Mouse (Mus musculus) heart, embryonic 12.5 days (tissue): ENCODE measurements around the gene Mmrn1. TPM values are rescaled to one million over a fixed set of nuclear protein-coding genes. Genes with fewer than 3 reads are reported as not detected.

Experiments
- ATAC-seq: fragments of 200-750 bp; cut with Nextera tagmentation; 2 replicates; pipeline ENCODE4 v1.8.0; 2017; ENCODE audit warnings: moderate TSS enrichment, moderate library complexity; ENCODE audit not compliant: insufficient number of reproducible peaks, low FRiP score
- H3K27ac ChIP-seq: fragments of 300-500 bp; sonication (generic); 2 replicates; pipeline ENCODE4 v1.5.1; 2016; ENCODE audit warnings: mild to moderate bottlenecking, moderate library complexity; ENCODE audit not compliant: poor library complexity, severe bottlenecking
- H3K27me3 ChIP-seq: fragments of 300-500 bp; sonication (generic); replicated peaks from 2 replicates; pipeline ENCODE4 v1.6.1; 2016; ENCODE audit warnings: mild to moderate bottlenecking, moderate library complexity
- H3K36me3 ChIP-seq: fragments of 300-500 bp; sonication (generic); 2 replicates; pipeline ENCODE4 v1.6.1; 2016; ENCODE audit warnings: mild to moderate bottlenecking, moderate library complexity
- H3K4me1 ChIP-seq: fragments of 300-500 bp; sonication (generic); replicated peaks from 2 replicates; pipeline ENCODE4 v1.6.1; 2016; ENCODE audit warnings: mild to moderate bottlenecking
- H3K4me2 ChIP-seq: fragments of 300-500 bp; sonication (generic); 2 replicates; pipeline ENCODE4 v1.6.1; 2016; ENCODE audit warnings: mild to moderate bottlenecking, moderate library complexity
- H3K4me3 ChIP-seq: fragments of 300-500 bp; sonication (generic); 2 replicates; pipeline ENCODE4 v1.5.1; 2016; ENCODE audit warnings: mild to moderate bottlenecking
- H3K9ac ChIP-seq: fragments of 300-500 bp; sonication (generic); 2 replicates; pipeline ENCODE4 v1.6.1; 2016; ENCODE audit warnings: mild to moderate bottlenecking, moderate library complexity
- H3K9me3 ChIP-seq: fragments of 300-500 bp; sonication (generic); replicated peaks from 2 replicates; pipeline ENCODE4 v1.6.1; 2016; ENCODE audit warnings: mild to moderate bottlenecking, moderate library complexity
- WGBS: fragments of 180-500 bp; shearing (Covaris S2); methylation state at CpG from one replicate; pipeline ENCODE4 v1.1.7; 2016; 5-methylcytosine and 5-hydroxymethylcytosine counted together
- polyA plus RNA-seq: library from polyadenylated mRNA; unstranded; fragments of >200 nt; fragmentation: Nextera tagmentation; extraction: Ambion mirVana; gene quantifications from 2 replicates; pipeline ENCODE4 v1.2.1, GENCODE M21; 2016

Gene Mmrn1
- polyA plus RNA-seq, 1 experiment from 2014 or later = 3.0 TPM

- H3K4me2 ChIP-seq = no peak overlapping the region
- no peaks in the 10 kb centered on the region for H3K9me3 ChIP-seq
- WGBS = 78% methylated on average over 2 of the region's 2 CpGs
- H3K27me3 ChIP-seq = no peaks in the 10 kb centered on the region
- no peaks in the 10 kb centered on the region for H3K36me3 ChIP-seq
- no peak overlapping the region for H3K4me3 ChIP-seq
- no peak overlapping the region for H3K9ac ChIP-seq
- no peak overlapping the region for H3K27ac ChIP-seq
- no peaks in the 10 kb centered on the region for H3K4me1 ChIP-seq
- ATAC-seq = no peak
Observed at GRCm38 (mm10) chr6:60962668-60963067, 37.9 kb downstream of the Mmrn1 start.

GRCm38 (mm10) chr6:60963726-60964125 lies 39.0 kb downstream of the Mmrn1 start:
- Histone ChIP-seq H3K4me3 (no peak overlapping the region), H3K4me1 (no peaks in the 10 kb centered on the region), H3K9ac (no peak overlapping the region), H3K36me3 (no peaks in the 10 kb centered on the region), H3K9me3 (no peaks in the 10 kb centered on the region), H3K4me2 (no peak overlapping the region), H3K27ac (no peak overlapping the region), H3K27me3 (no peaks in the 10 kb centered on the region)
- no peak for ATAC-seq
- WGBS = 40% methylated on average over 1 of the region's 1 CpGs

GRCm38 (mm10) chr6:60966931-60967330 lies 42.2 kb downstream of the Mmrn1 start:
- WGBS = 80% methylated on average over 4 of the region's 4 CpGs
- H3K4me3 ChIP-seq = no peak overlapping the region
- H3K36me3 ChIP-seq = no peaks in the 10 kb centered on the region
- H3K27me3 ChIP-seq = no peaks in the 10 kb centered on the region
- no peak overlapping the region for H3K4me2 ChIP-seq
- no peak overlapping the region for H3K27ac ChIP-seq
- no peaks in the 10 kb centered on the region for H3K4me1 ChIP-seq
- H3K9ac ChIP-seq = no peak overlapping the region
- no peaks in the 10 kb centered on the region for H3K9me3 ChIP-seq
- ATAC-seq = no peak

GRCm38 (mm10) chr6:60969407-60969806 lies 44.6 kb downstream of the Mmrn1 start:
- no peak overlapping the region for H3K9ac ChIP-seq
- H3K4me3 ChIP-seq = no peak overlapping the region
- H3K4me1 ChIP-seq = no peaks in the 10 kb centered on the region
- WGBS = 60% methylated on average over 6 of the region's 6 CpGs
- ATAC-seq = no peak
- no peak overlapping the region for H3K4me2 ChIP-seq
- H3K36me3 ChIP-seq = no peaks in the 10 kb centered on the region
- H3K9me3 ChIP-seq = no peaks in the 10 kb centered on the region
- H3K27ac ChIP-seq = no peak overlapping the region
- no peaks in the 10 kb centered on the region for H3K27me3 ChIP-seq

- ATAC-seq = no peak
- Histone ChIP-seq H3K9me3 (no peaks in the 10 kb centered on the region), H3K27ac (no peak overlapping the region), H3K36me3 (no peaks in the 10 kb centered on the region), H3K4me2 (no peak overlapping the region), H3K4me3 (no peak overlapping the region), H3K9ac (no peak overlapping the region), H3K27me3 (no peaks in the 10 kb centered on the region), H3K4me1 (no peaks in the 10 kb centered on the region)
- 59% methylated on average over 2 of the region's 2 CpGs for WGBS
Observed at GRCm38 (mm10) chr6:60970811-60971210, 46.0 kb downstream of the Mmrn1 start.

GRCm38 (mm10) chr6:60978610-60979009 lies 53.8 kb downstream of the Mmrn1 start:
- 57% methylated on average over 1 of the region's 1 CpGs for WGBS

GRCm38 (mm10) chr6:60979039-60979438 lies 54.3 kb downstream of the Mmrn1 start:
- no peak for ATAC-seq
- Histone ChIP-seq H3K4me3 (no peak overlapping the region), H3K4me1 (no peaks in the 10 kb centered on the region; the same call in 1 of the 2 replicates), H3K4me2 (no peak overlapping the region), H3K36me3 (no peaks in the 10 kb centered on the region), H3K27me3 (no peaks in the 10 kb centered on the region), H3K9me3 (no peaks in the 10 kb centered on the region), H3K9ac (no peak overlapping the region), H3K27ac (no peak overlapping the region)
- WGBS = 81% methylated on average over 2 of the region's 2 CpGs

More at GRCm38 (mm10) chr6:60978610-60979009, 53.8 kb downstream of the Mmrn1 start:
- no peak overlapping the region for H3K4me2 ChIP-seq
- H3K4me3 ChIP-seq = no peak overlapping the region
- H3K4me1 ChIP-seq = no peaks in the 10 kb centered on the region; the same call in 1 of the 2 replicates
- no peak overlapping the region for H3K27ac ChIP-seq
- H3K9me3 ChIP-seq = no peaks in the 10 kb centered on the region
- no peaks in the 10 kb centered on the region for H3K27me3 ChIP-seq
- H3K9ac ChIP-seq = no peak overlapping the region
- H3K36me3 ChIP-seq = no peaks in the 10 kb centered on the region
- no peak for ATAC-seq

- H3K27ac ChIP-seq = no peak overlapping the region
- no peak overlapping the region for H3K4me2 ChIP-seq
- WGBS = 60% methylated on average over 1 of the region's 1 CpGs
- H3K9ac ChIP-seq = no peak overlapping the region
- no peaks in the 10 kb centered on the region for H3K9me3 ChIP-seq
- no peaks in the 10 kb centered on the region for H3K27me3 ChIP-seq
- ATAC-seq = no peak
- no peak overlapping the region for H3K4me3 ChIP-seq
- no peaks in the 10 kb centered on the region for H3K36me3 ChIP-seq
- peaks cover 9% of the 10 kb centered on the region; the same call in 1 of the 2 replicates for H3K4me1 ChIP-seq
Observed at GRCm38 (mm10) chr6:60984360-60984759, 59.6 kb downstream of the Mmrn1 start.

- no peak overlapping the region for H3K4me3 ChIP-seq
- no peak overlapping the region for H3K27ac ChIP-seq
- H3K4me1 ChIP-seq = peaks cover 9% of the 10 kb centered on the region; the same call in 1 of the 2 replicates
- no peaks in the 10 kb centered on the region for H3K27me3 ChIP-seq
- no peaks in the 10 kb centered on the region for H3K9me3 ChIP-seq
- WGBS = 42% methylated on average over 2 of the region's 2 CpGs
- no peak for ATAC-seq
- H3K9ac ChIP-seq = no peak overlapping the region
- H3K36me3 ChIP-seq = no peaks in the 10 kb centered on the region
- no peak overlapping the region for H3K4me2 ChIP-seq
Observed at GRCm38 (mm10) chr6:60985919-60986318, 61.1 kb downstream of the Mmrn1 start.

GRCm38 (mm10) chr6:60986914-60987313 lies 62.1 kb downstream of the Mmrn1 start:
- Histone ChIP-seq H3K4me1 (peaks cover 9% of the 10 kb centered on the region; the same call in 1 of the 2 replicates), H3K9me3 (no peaks in the 10 kb centered on the region), H3K36me3 (no peaks in the 10 kb centered on the region), H3K27me3 (no peaks in the 10 kb centered on the region), H3K27ac (no peak overlapping the region), H3K4me3 (no peak overlapping the region), H3K4me2 (no peak overlapping the region), H3K9ac (no peak overlapping the region)
- ATAC-seq = no peak
- WGBS = 76% methylated on average over 11 of the region's 11 CpGs

GRCm38 (mm10) chr6:60987804-60988203 lies 63.0 kb downstream of the Mmrn1 start:
- Histone ChIP-seq H3K27ac (no peak overlapping the region), H3K36me3 (no peaks in the 10 kb centered on the region), H3K9ac (no peak overlapping the region), H3K27me3 (no peaks in the 10 kb centered on the region), H3K4me1 (peaks cover 9% of the 10 kb centered on the region; the same call in 1 of the 2 replicates), H3K4me2 (no peak overlapping the region), H3K4me3 (no peak overlapping the region), H3K9me3 (no peaks in the 10 kb centered on the region)
- 21% methylated on average over 3 of the region's 3 CpGs for WGBS
- ATAC-seq = peak; percentile 67

GRCm38 (mm10) chr6:60992366-60992765 lies 67.6 kb downstream of the Mmrn1 start:
- no peak overlapping the region for H3K4me2 ChIP-seq
- H3K4me1 ChIP-seq = peaks cover 4% of the 10 kb centered on the region; the same call in 1 of the 2 replicates
- H3K27ac ChIP-seq = no peak overlapping the region
- no peak for ATAC-seq
- H3K9ac ChIP-seq = no peak overlapping the region
- no peaks in the 10 kb centered on the region for H3K9me3 ChIP-seq
- H3K36me3 ChIP-seq = no peaks in the 10 kb centered on the region
- H3K4me3 ChIP-seq = no peak overlapping the region
- H3K27me3 ChIP-seq = no peaks in the 10 kb centered on the region
- WGBS = 93% methylated on average over 1 of the region's 1 CpGs
